Mouse (Mus musculus) mature B cell (primary cell): Measurements from ENCODE around the gene Pten.
"Not testable (repeated sequence)": the region's sequence is repeated elsewhere in the genome, so short reads cannot be mapped to it uniquely, and the experiment has no call there.

Source experiments
- in situ Hi-C: fragments of 300-500 bp; cut with MboI; formaldehyde crosslinking; loops from 2 replicates; pipeline ENCODE4 v1.14.3; 2019

The Pten gene

DNA sequence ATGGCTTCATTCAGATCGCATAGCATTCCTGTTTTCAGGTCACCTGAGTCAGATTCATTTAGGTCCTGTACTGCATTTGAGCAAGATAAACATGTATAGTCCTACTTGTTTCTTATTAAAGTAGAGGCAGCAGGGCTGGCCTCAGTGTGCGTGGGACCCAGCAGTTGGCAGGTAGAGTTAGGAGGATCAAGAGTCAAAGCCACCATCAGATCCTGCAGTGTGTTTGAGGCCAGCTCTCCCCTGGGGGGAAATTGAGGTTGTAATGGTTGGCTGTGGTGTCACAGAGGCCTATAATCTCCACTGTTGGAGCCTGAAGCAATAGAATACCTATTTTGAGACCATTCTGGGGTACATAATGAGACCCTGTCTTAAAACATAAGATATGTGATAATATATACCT, 50.3 kb downstream of the Pten start:
- in situ Hi-C loops = no loop called here

DNA sequence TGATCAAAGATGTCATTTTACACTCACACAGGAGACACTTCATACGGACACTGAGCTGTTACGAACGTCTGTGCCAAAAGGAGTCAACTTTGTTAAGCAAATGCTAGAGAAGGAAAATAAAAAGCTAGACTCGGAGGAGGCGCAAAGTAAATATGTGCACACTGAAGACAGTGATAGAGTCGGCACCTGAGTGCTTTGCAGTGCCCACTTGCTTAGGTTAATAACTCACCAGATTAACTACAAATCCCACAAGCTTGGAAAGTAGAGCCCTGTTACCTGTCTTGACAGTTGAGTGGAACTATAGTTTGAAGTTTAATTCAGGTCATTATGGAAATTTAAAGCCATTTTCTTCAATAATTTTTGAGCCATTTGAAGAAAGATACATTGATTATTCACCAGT, 51.4 kb downstream of the Pten start:
- in situ Hi-C loops = no loop called here

DNA sequence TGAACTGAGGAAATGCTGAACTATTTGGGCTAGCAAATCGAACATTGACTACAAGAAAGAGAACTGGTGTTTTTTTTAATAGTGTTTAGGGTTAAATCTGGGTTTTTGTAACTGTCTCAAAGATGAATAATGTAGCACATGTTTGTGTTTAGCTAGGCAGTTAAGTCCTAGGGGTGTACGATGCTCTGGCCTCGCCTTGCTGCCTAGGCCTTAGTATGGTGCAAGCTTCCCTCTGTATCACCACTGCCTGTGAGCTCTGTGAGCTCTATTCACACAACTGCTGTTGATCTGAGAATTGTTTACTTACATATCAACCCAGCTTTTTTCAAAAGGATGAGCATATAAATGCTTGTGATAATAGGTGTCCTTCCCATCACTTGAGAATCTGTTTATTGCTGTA, 51.8 kb downstream of the Pten start:
- in situ Hi-C loops = no loop called here

DNA sequence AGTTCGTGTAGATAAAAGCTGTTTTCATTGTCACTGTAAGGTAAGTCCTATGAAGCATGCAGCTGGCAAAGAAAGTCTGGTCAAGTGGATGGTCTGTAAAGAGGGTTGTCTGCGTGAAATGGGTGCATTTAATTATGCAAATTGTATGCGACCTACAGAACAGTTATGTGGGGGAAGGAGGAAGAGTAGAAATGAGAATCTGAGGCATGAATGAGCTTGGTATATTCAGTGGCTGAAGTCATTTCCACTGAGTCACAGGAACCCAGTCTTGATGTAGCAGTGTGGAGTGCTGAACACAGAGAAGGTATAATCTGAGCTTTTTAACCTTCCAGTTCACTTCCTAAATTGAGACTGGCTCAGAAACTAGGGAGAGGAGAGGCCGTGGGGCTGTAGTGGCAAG, 61.5 kb downstream of the Pten start:
- in situ Hi-C loops = no loop called here

DNA sequence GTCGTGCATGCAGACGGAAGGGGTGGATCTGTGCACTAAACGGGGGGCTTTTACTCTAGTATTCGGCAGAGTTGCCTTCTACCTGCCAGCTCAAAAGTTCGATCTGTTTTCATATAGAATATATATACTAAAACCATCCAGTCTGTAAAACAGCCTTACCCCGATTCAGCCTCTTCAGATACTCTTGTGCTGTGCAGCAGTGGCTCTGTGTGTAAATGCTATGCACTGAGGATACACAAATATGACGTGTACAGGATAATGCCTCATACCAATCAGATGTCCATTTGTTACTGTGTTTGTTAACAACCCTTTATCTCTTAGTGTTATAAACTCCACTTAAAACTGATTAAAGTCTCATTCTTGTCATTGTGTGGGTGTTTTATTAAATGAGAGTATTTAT, 65.7 kb downstream of the Pten start:
- in situ Hi-C loops = not testable (repeated sequence)

- in situ Hi-C loops = no loop called here
Observed at GRCm38 (mm10) chr19:32826616-32827015, 69.3 kb downstream of the Pten start.

DNA sequence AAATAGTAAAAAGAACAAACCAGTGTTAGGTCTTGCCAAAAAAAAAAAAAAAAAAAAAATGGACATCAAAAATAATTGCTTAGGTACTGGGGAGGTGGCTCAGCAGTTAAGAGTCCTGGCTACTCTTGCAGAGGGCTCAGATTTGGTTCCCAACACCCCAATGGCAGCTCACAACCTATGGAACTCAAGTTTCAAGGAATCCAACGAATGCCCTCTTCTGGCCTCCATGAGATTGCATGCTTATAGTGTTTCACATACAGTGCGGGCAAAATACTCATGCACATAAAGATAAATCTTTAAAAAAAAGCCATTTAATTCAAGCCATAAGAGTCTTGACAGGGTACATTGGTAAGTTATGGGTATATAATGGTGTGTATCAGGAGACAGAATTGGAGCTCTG, 72.6 kb downstream of the Pten start:
- in situ Hi-C loops = no loop called here

- in situ Hi-C loops = no loop called here
Observed at GRCm38 (mm10) chr19:32831286-32831685, 74.0 kb downstream of the Pten start.

- in situ Hi-C loops = no loop called here
Observed at GRCm38 (mm10) chr19:32840491-32840890, 83.2 kb downstream of the Pten start.

DNA sequence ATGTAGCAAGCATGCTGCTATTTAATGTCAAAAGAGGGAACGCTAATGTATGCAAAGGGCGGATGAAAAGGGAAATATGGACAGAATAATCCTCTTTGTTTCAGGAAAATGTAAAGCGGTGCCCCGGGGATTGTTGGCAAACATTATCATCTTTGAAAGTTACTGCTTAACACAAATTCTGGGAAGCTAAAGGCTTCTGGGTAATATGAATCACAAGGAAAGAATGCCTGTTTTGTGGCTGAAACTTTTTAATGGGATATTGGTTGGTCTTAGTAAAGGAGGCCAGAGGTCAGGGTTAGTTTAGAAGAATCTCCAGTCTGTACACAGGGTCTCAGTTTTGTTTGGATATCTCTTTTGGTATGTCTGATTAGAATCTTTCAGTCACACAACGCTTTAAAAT, 87.2 kb downstream of the Pten start:
- in situ Hi-C loops = no loop called here

DNA sequence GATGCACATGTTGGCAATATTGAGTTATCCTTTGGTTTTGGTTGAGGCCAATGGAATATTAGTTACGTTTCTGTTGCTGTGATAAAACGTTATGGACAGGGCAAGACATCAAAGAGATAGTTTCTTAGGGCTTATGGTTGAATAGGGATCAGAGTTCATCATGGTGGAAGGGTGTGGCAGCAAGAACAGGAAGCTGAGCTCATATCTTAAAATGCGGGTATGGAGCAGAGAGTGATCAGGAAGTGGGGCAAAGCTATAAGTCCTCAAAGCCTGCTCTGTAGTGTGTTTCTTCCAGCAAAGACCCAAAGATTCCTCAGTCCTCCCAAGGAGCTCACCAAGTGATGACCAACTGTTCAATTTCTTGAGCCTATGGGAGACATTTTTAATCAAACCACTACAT, 90.7 kb downstream of the Pten start:
- in situ Hi-C loops = no loop called here

GRCm38 (mm10) chr19:32852306-32852705, 95.0 kb downstream of the Pten start:
- in situ Hi-C loops = no loop called here

- in situ Hi-C loops = no loop called here
Observed at GRCm38 (mm10) chr19:32861675-32862575, 104.6 kb downstream of the Pten start.

GRCm38 (mm10) chr19:32866765-32867164, 109.5 kb downstream of the Pten start:
- in situ Hi-C loops = no loop called here

GRCm38 (mm10) chr19:32867181-32867897, 110.0 kb downstream of the Pten start:
- in situ Hi-C loops = no loop called here

- in situ Hi-C loops = no loop called here
Observed at GRCm38 (mm10) chr19:32868560-32868959, 111.3 kb downstream of the Pten start.

GRCm38 (mm10) chr19:32869053-32869680, 111.9 kb downstream of the Pten start:
- in situ Hi-C loops = no loop called here

DNA sequence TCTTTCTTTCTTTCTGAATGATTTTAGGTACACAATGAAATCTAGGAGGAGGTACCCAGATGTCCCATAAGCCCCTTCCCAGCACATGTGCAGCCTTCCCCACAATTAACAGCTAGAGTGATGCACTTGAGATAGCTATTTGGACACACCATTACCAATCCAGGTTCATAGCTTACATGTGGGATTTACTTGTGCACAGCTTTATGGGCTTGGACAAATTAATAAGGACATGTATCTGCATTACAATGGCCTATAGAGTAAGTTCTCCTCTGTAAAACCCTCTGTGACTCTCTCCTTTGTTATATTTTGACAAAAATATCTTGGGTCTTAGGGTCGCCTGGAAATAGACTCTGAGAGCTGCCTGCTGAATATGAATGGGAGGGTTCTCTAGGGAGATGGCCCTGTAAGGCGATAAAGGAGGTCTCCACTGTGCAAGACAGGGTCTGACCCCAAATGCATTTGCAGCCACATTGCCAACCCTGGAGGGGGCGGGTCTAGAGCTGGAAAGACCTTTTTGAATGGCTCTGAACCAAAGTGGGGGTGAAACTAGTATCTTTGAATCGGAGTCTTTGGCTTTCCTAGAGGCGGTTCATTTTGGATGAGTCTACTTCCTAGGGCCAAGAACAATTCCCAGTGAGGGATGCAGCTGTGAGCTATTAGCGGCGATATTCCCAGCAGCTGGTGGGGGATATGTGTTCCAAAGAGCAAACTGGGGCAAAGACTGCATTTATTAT, 116.8 kb downstream of the Pten start:
- in situ Hi-C loops = no loop called here
